Mouse (Mus musculus) thymus, adult 2 months (tissue): ENCODE data around the gene Hnrnpul2. TPM values are rescaled to one million over a fixed set of nuclear protein-coding genes. Genes with fewer than 3 reads are reported as not detected.

Experiments
- DNase-seq: peaks from one replicate; pipeline ENCODE4 v3.0.0; 2021
- H3K27ac ChIP-seq: fragments of 200-500 bp; 2 replicates; pipeline ENCODE4 v1.5.1; 2012; ENCODE audit warnings: low read length, control low read depth; ENCODE audit not compliant: control insufficient read depth, insufficient read depth
- H3K27me3 ChIP-seq: fragments of 200-500 bp; 2 replicates; pipeline ENCODE4 v1.6.1; 2012; ENCODE audit warnings: mild to moderate bottlenecking, low read length, moderate library complexity, mixed read lengths; ENCODE audit not compliant: control insufficient read depth, insufficient read depth
- H3K36me3 ChIP-seq: fragments of 200-500 bp; 2 replicates; pipeline ENCODE4 v1.6.1; 2012; ENCODE audit warnings: mild to moderate bottlenecking, low read length, moderate library complexity; ENCODE audit not compliant: control insufficient read depth, insufficient read depth
- H3K4me1 ChIP-seq: fragments of 200-500 bp; replicated peaks from 2 replicates; pipeline ENCODE4 v1.6.1; 2012; ENCODE audit warnings: low read length; ENCODE audit not compliant: control insufficient read depth, insufficient read depth
- H3K4me3 ChIP-seq: fragments of 200-500 bp; 2 replicates; pipeline ENCODE4 v1.5.1; 2012; ENCODE audit warnings: mild to moderate bottlenecking, low read length, control low read depth, moderate library complexity; ENCODE audit not compliant: control insufficient read depth, insufficient read depth
- CTCF ChIP-seq: fragments of 200-500 bp; IDR thresholded peaks from 2 replicates; pipeline ENCODE4 v1.5.1; 2012; ENCODE audit warnings: mild to moderate bottlenecking, control low read depth, low read length, moderate library complexity, borderline replicate concordance; ENCODE audit not compliant: control insufficient read depth, poor library complexity, insufficient read depth; ENCODE audit errors: extremely low read depth
- POLR2A ChIP-seq: fragments of 200-500 bp; IDR thresholded peaks from 2 replicates; pipeline ENCODE4 v1.6.1; 2012; ENCODE audit warnings: mild to moderate bottlenecking, low read length, control low read depth, moderate library complexity; ENCODE audit not compliant: control insufficient read depth, poor library complexity, insufficient read depth; ENCODE audit errors: extremely low read depth
- WGBS: fragments of 180-500 bp; shearing (Covaris S2); methylation state at CpG from one replicate; pipeline ENCODE4 v1.1.7; 2018; 5-methylcytosine and 5-hydroxymethylcytosine counted together
- polyA plus RNA-seq: library from polyadenylated mRNA; depleted of rRNA; stranded (reverse); fragments of >200 nt; gene quantifications from 2 replicates; pipeline ENCODE4 v1.2.3, GENCODE M21; 2012

Gene Hnrnpul2
- polyA plus RNA-seq, 1 experiment, result 29.3 TPM

DNA sequence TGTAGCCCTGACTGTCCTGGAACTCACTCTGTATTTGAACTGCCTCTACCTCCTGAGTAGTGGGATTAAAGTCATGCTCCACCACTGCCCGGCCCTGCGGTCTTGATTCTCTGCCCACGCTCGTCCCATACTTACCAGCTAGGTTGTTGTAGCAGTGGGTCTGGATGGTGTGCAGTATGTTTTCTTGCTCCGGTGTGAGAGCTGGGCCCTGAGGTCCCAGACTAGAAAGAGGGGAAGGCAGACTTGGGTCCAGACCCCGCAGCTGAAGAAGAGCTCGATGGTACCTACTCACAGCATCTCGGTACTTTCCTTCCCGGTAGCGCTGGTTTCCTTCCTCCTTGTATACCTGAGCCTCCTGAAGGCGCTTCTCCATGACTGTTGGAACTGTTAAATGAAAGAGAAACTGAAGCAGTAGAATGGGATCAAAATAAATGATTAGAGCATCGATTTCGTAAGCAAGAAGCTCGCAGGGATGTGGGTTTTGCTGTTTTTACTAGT lies 1.5 kb upstream of the Hnrnpul2 start:
- peak overlapping the region; percentile 48 for H3K27ac ChIP-seq
- H3K36me3 ChIP-seq, result peaks cover 16% of the 10 kb centered on the region
- DNase-seq, result no peak
- peak overlapping the region; percentile 56 for H3K4me3 ChIP-seq
- 0 out of 2 replicates have a peak, but pooled peaks have one; percentile 17 for TF ChIP-seq CTCF
- TF ChIP-seq POLR2A, result no peak
- peaks cover 9% of the 10 kb centered on the region for H3K4me1 ChIP-seq
- H3K27me3 ChIP-seq, result no peaks in the 10 kb centered on the region
- 6% methylated on average over 14 of the region's 14 CpGs for WGBS

DNA sequence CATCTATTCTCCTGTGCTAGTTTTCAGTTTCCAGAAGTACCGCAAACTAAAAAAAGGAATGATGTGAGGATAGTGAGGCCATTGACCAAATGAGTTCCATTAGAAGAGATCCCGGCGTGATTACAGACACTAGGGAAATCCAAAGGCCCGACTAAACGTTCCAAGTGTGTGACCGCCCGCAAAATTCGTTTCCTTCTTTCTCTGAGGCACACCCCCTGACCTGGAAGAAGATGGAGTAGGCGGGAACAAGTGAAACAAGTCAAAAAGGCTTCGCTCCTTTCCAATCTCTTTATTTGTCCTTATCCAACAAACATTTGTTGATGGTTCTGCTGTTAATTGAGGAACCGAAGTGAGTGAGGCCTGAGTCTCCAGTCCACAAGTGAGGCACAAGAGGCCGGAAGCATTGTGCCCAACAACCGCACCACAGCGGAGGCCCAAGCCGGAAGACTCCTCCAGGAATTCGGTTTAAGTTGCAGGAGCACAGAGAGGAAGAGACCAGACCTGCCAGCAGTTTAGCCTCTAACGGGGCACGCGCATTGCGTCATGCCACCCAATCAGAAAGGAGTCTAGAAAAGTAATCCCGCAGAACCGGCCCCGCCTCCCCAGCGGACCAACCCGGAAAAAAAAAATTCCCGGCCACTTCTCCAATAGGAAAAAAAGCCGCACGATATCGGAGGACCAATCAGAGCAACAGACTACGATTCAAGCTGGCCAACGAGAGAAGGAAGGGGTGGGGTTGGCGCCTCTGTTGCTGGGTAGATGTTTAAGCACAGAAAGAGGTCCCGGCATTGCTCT lies 812 bp upstream of the Hnrnpul2 start, which contains the start of gene Ttc9c:
TSS of gene Ttc9c (minus strand) at position 533 of the 795 bp plus-strand sequence.
- peak within 1 kb of the TSS; percentile 91 for H3K27ac ChIP-seq
- peak; percentile 92 for DNase-seq
- no peak for TF ChIP-seq CTCF
- peak; percentile 73 for TF ChIP-seq POLR2A
- no peaks in the 10 kb centered on the region for H3K27me3 ChIP-seq
- peaks cover 9% of the 10 kb centered on the region for H3K4me1 ChIP-seq
- under 1% methylated on average over 33 of the region's 33 CpGs for WGBS
- peaks cover 19% of the 10 kb centered on the region for H3K36me3 ChIP-seq
- H3K4me3 ChIP-seq, result peak within 1 kb of the TSS; percentile 62

DNA sequence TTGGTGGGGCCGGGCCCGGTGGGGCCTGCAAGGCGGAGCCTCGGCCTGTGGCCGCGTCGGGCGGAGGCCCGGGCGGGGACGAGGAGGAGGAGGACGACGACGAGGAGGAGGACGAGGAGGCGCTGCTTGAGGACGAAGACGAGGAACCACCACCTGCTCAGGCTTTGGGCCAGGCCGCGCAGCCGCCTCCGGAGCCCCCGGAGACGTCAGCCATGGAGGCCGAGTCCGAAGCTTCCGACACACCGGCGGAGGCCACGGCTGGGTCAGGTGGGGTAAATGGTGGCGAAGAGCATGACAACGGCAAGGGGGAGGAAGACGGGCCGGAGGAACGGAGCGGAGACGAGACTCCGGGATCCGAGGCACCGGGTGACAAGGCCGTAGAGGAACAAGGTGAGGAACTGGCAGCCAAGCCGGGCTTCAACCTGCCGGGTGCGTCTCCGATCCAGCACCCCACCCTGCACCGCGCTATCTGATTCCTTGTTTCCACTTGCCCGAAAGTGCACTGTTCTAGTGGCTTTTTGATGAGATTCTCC lies 680 bp downstream of the Hnrnpul2 start:
- no peak for DNase-seq
- H3K4me3 ChIP-seq, result peak overlapping the region; percentile 62
- H3K27ac ChIP-seq, result peak overlapping the region; percentile 78
- WGBS, result under 1% methylated on average over 48 of the region's 48 CpGs
- H3K36me3 ChIP-seq, result peaks cover 26% of the 10 kb centered on the region
- no peaks in the 10 kb centered on the region for H3K27me3 ChIP-seq
- TF ChIP-seq POLR2A (no peak), CTCF (no peak)
- H3K4me1 ChIP-seq, result peaks cover 9% of the 10 kb centered on the region

DNA sequence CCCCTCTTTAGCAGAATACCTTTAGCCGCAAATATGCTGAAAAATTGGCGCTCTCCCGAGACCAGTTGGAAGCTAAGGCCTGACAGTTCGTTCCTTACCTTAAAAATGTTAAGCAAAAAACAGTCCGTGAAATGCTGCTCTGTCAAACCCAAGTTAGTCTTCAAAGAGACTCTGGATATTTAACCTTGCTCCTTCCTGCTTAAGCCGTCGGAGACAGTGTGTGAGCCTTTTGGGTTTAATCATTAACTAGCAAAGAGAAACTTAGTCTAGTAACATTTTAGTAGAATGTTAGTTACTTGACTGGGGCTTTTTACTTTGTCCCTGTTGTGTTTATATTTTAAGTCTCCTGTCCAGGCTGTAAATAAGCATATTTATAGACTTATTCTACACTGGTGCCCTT lies 1.3 kb downstream of the Hnrnpul2 start:
- under 1% methylated on average over 7 of the region's 7 CpGs for WGBS
- Histone ChIP-seq H3K4me1 (peaks cover 9% of the 10 kb centered on the region), H3K36me3 (peaks cover 32% of the 10 kb centered on the region), H3K4me3 (peak overlapping the region; percentile 62), H3K27me3 (no peaks in the 10 kb centered on the region), H3K27ac (no peak overlapping the region; the same call in 1 of the 2 replicates)
- TF ChIP-seq CTCF (no peak), POLR2A (no peak)
- no peak for DNase-seq

DNA sequence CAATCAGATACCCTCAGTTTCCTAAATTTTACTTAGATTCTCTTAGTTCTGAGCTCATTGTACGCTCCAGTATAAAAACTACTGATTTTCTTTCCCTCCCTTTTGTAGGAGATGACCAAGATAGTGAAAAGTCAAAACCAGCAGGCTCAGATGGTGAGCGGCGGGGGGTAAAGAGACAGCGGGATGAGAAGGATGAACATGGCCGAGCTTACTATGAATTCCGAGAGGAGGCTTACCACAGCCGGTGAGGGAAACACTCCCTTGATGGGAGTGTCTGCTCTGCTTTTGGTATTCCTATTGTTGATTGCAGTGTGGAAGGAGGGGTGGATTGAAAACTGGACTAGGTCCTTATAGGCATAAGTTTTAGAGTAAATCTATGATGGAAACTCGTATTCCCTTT lies 2.9 kb downstream of the Hnrnpul2 start:
- Histone ChIP-seq H3K4me1 (peaks cover 8% of the 10 kb centered on the region), H3K4me3 (no peak overlapping the region), H3K27ac (no peak overlapping the region), H3K27me3 (no peaks in the 10 kb centered on the region), H3K36me3 (peaks cover 48% of the 10 kb centered on the region)
- DNase-seq, result no peak
- 97% methylated on average over 8 of the region's 8 CpGs for whole genome bisulfite sequencing
- TF ChIP-seq CTCF (no peak), POLR2A (no peak)

DNA sequence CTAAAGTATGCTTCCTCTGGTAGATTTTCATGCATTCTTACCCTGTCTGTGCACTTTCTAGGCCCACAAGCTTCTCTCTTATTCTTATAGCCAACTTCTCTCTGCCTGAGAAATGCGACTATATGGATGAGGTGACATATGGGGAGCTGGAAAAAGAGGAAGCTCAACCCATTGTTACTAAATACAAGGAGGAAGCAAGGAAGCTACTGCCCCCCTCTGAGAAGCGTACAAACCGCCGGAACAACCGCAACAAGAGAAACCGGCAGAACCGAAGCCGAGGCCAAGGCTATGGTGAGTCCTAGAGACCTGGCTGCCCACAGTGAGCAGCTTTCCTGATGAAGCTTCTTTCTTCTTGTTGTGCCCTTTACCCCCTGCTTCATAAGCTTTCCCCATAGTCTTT lies 9.8 kb downstream of the Hnrnpul2 start, which contains the start of gene AC129217.1:
TSS of gene AC129217.1 (plus strand) at position 114 of the 400 bp plus-strand sequence.
- H3K4me3 ChIP-seq, result no peak within 1 kb of the TSS
- TF ChIP-seq CTCF, result no peak
- no peak for TF ChIP-seq POLR2A
- no peak for DNase-seq
- WGBS, result 61% methylated on average over 8 of the region's 8 CpGs
- H3K27me3 ChIP-seq, result no peaks in the 10 kb centered on the region
- no peak within 1 kb of the TSS for H3K27ac ChIP-seq
- no peaks in the 10 kb centered on the region for H3K4me1 ChIP-seq
- peaks cover 97% of the 10 kb centered on the region for H3K36me3 ChIP-seq
